Mouse (Mus musculus): ENCODE results near the gene Kdm6b. TPM values are rescaled to one million over a fixed set of nuclear protein-coding genes. Genes with fewer than 3 reads are reported as not detected.
A peak's percentile ranks its signal among the peaks of the same experiment; 100 is the strongest.

Kdm6b gene
- polyA plus RNA-seq, 1 experiment from 2014 or later, result 13.1 TPM

GRCm38 (mm10) chr11:69417449-69418384 is 4.2 kb upstream of the Kdm6b start:
- no peaks in the 10 kb centered on the region for H3K27me3 ChIP-seq (ENCODE audit: control insufficient read depth, insufficient read depth, low read length)
- H3K4me1 ChIP-seq (replicated peaks; ENCODE audit: control insufficient read depth, insufficient read depth), result peaks cover 13% of the 10 kb centered on the region
- under 1% methylated on average over 39 of the region's 39 CpGs for WGBS
- ATAC-seq (ENCODE audit: low FRiP score, low TSS enrichment), result peak; percentile 66
- no peaks in the 10 kb centered on the region for H3K36me3 ChIP-seq (ENCODE audit: control insufficient read depth, insufficient read depth, low read length)
- no peaks in the 10 kb centered on the region for H3K9me3 ChIP-seq (ENCODE audit: control insufficient read depth, low read length)
- DNase-seq (ENCODE audit: low spot score), result peak; percentile 97
- TF ChIP-seq EP300 (optimal IDR thresholded peaks at IDR 0.05) (peak; percentile 71), CTCF (IDR thresholded peaks at IDR 0.05; ENCODE audit: low read depth) (0 out of 2 replicates have a peak, but pooled peaks have one; percentile 13)
- H3K4me3 ChIP-seq (ENCODE audit: low read depth, low read length), result peak overlapping the region; percentile 59
- peak overlapping the region; percentile 97 for H3K4me2 ChIP-seq (replicated peaks; ENCODE audit: low read depth)
- H3K9ac ChIP-seq (ENCODE audit: low read length), result peak overlapping the region; percentile 78
- peak overlapping the region; percentile 98 for H3K27ac ChIP-seq (replicated peaks)

DNA sequence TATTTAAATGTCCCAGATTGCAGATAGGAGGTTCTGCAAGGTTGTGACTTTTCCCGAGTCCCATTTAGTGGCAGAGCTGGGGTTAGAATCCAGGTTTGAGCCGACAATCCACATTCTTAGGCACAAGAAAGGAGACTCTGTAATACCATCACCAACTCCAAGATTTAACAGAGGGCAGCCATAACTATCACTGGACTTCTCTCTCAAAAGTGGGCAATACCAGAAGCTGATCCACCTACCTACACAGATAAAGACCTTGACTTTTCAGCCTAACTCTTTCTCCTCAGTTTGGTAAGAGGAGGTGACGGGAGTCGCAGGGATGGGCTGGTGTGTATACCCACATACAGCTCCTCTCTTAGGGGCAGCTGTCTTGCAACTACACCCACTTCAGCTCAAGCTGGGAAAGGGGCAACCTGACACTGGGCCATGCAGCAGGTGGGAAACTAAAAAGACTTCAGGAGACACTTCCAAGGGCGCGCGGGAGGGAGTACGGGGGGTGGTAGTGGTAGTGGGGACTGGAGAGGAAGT is 3.5 kb upstream of the Kdm6b start:
- no peak for TF ChIP-seq EP300 (optimal IDR thresholded peaks at IDR 0.05)
- no peak for TF ChIP-seq CTCF (IDR thresholded peaks at IDR 0.05; ENCODE audit: low read depth)
- Histone ChIP-seq H3K36me3 (ENCODE audit: control insufficient read depth, insufficient read depth, low read length) (no peaks in the 10 kb centered on the region), H3K27ac (replicated peaks) (peak overlapping the region; percentile 98), H3K4me3 (ENCODE audit: low read depth, low read length) (peak overlapping the region; percentile 59), H3K27me3 (ENCODE audit: control insufficient read depth, insufficient read depth, low read length) (no peaks in the 10 kb centered on the region), H3K9me3 (ENCODE audit: control insufficient read depth, low read length) (no peaks in the 10 kb centered on the region), H3K9ac (ENCODE audit: low read length) (peak overlapping the region; percentile 43), H3K4me1 (replicated peaks; ENCODE audit: control insufficient read depth, insufficient read depth) (peaks cover 18% of the 10 kb centered on the region), H3K4me2 (replicated peaks; ENCODE audit: low read depth) (peak overlapping the region; percentile 97)
- 8% methylated on average over 8 of the region's 8 CpGs for WGBS
- no peak for DNase-seq (ENCODE audit: low spot score)
- no peak for ATAC-seq (ENCODE audit: low FRiP score, low TSS enrichment)

DNA sequence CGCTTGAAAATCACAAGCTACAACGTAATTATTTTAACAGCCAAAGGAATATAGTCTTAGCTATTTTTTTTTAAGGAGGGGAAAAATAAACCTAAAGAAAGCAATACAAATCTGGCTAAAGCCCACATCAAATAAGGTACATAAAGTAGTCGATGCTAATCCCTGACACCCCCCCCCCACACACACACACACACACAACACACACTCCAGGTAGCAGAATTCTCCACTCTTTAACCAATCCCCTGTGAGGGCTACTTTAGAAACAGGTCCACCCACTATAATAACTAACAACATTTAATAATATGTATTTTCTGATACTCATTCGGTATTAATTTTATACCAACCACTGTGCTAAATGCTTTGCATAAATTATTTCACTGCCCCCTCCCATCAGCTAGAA is 3.0 kb upstream of the Kdm6b start:
- TF ChIP-seq EP300 (optimal IDR thresholded peaks at IDR 0.05) (no peak), CTCF (IDR thresholded peaks at IDR 0.05; ENCODE audit: low read depth) (no peak)
- ATAC-seq (ENCODE audit: low FRiP score, low TSS enrichment) (no peak), DNase-seq (ENCODE audit: low spot score) (no peak)
- peak overlapping the region; percentile 98 for H3K27ac ChIP-seq (replicated peaks)
- no peaks in the 10 kb centered on the region for H3K27me3 ChIP-seq (ENCODE audit: control insufficient read depth, insufficient read depth, low read length)
- H3K9me3 ChIP-seq (ENCODE audit: control insufficient read depth, low read length), result no peaks in the 10 kb centered on the region
- peak overlapping the region; percentile 97 for H3K4me2 ChIP-seq (replicated peaks; ENCODE audit: low read depth)
- H3K4me1 ChIP-seq (replicated peaks; ENCODE audit: control insufficient read depth, insufficient read depth), result peaks cover 20% of the 10 kb centered on the region
- no peak overlapping the region for H3K9ac ChIP-seq (ENCODE audit: low read length)
- H3K36me3 ChIP-seq (ENCODE audit: control insufficient read depth, insufficient read depth, low read length), result peaks cover 2% of the 10 kb centered on the region; the same call in 1 of the 2 replicates
- peak overlapping the region; percentile 59 for H3K4me3 ChIP-seq (ENCODE audit: low read depth, low read length)
- 5% methylated on average over 4 of the region's 4 CpGs for WGBS

DNA sequence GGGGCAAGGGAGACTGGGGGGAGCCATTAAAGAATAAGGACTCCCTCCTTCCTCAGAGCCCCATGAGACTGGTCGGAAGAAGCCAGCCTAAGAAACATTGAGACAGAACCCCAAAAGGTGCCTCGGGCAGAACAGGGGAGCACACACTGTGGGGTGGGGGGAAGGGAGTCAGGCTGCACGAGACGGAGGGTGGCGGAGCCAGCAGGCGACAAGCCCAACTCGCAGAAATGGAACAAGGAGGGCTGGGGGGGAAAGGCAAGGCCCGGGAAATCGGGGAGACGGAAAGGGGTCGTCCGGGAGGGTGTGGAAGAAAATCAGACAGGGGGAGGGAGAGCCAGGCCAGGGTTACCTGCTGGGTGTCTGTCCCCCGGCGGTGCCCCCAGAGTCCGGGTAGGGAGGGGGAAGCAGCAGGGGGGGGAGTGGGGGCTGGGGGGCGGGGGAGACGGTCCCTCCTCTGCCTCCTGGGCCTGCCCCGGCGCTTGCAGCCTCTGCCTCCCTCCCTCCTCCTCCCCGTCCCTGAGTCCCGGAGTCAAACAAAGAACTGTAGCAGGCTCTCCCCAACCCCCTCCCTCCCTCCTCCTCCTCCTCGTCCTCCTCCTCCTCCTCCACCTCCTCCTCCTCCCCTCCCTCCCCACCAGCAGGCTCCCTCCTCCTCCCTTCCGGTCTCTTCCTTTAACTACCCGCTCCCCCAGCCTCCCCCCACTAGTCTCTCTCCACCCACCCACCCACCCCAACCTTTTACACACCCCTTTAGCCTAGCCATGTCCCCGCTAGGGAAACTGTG is 2.4 kb upstream of the Kdm6b start:
- TF ChIP-seq EP300 (optimal IDR thresholded peaks at IDR 0.05) (no peak), CTCF (IDR thresholded peaks at IDR 0.05; ENCODE audit: low read depth) (no peak)
- Histone ChIP-seq H3K4me1 (replicated peaks; ENCODE audit: control insufficient read depth, insufficient read depth) (peaks cover 20% of the 10 kb centered on the region), H3K27me3 (ENCODE audit: control insufficient read depth, insufficient read depth, low read length) (no peaks in the 10 kb centered on the region), H3K27ac (replicated peaks) (peak overlapping the region; percentile 98), H3K9ac (ENCODE audit: low read length) (peak overlapping the region; percentile 79), H3K4me2 (replicated peaks; ENCODE audit: low read depth) (peak overlapping the region; percentile 97), H3K36me3 (ENCODE audit: control insufficient read depth, insufficient read depth, low read length) (peaks cover 2% of the 10 kb centered on the region; the same call in 1 of the 2 replicates), H3K4me3 (ENCODE audit: low read depth, low read length) (peak overlapping the region; percentile 59), H3K9me3 (ENCODE audit: control insufficient read depth, low read length) (no peaks in the 10 kb centered on the region)
- DNase-seq (ENCODE audit: low spot score) (peak; percentile 80), ATAC-seq (ENCODE audit: low FRiP score, low TSS enrichment) (no peak)
- WGBS, result under 1% methylated on average over 16 of the region's 25 CpGs

DNA sequence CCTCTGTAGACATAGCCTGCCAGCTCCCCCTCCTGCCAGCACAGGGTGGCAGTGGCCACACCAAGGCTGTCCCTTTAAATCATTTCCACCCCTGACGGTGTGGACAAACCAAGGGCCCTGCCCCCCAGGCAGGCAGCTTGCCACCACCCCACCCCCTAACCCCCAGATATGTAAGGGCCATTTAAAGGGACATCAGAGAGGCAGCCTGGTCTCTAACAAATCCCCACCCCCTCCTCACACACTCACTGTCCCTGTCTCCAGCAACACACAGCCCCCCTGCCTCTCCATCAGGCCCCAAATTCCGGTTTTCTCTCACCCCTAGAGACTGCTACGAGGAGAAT is 1.8 kb upstream of the Kdm6b start:
- TF ChIP-seq CTCF (IDR thresholded peaks at IDR 0.05; ENCODE audit: low read depth) (peak; percentile 54), EP300 (optimal IDR thresholded peaks at IDR 0.05) (no peak)
- H3K36me3 ChIP-seq (ENCODE audit: control insufficient read depth, insufficient read depth, low read length), result peaks cover 2% of the 10 kb centered on the region; the same call in 1 of the 2 replicates
- H3K27ac ChIP-seq (replicated peaks), result peak overlapping the region; percentile 98
- H3K27me3 ChIP-seq (ENCODE audit: control insufficient read depth, insufficient read depth, low read length), result no peaks in the 10 kb centered on the region
- H3K4me2 ChIP-seq (replicated peaks; ENCODE audit: low read depth), result peak overlapping the region; percentile 97
- WGBS, result 4% methylated on average over 3 of the region's 3 CpGs
- peak overlapping the region; percentile 59 for H3K4me3 ChIP-seq (ENCODE audit: low read depth, low read length)
- H3K9ac ChIP-seq (ENCODE audit: low read length), result peak overlapping the region; percentile 79
- peaks cover 20% of the 10 kb centered on the region for H3K4me1 ChIP-seq (replicated peaks; ENCODE audit: control insufficient read depth, insufficient read depth)
- ATAC-seq (ENCODE audit: low FRiP score, low TSS enrichment) (peak; percentile 16), DNase-seq (ENCODE audit: low spot score) (peak; percentile 84)
- no peaks in the 10 kb centered on the region for H3K9me3 ChIP-seq (ENCODE audit: control insufficient read depth, low read length)
